8 mouse cellular contexts compared by ENCODE assay signal in genomic region chr2:154436076-154436457, GRCm38 (mm10). TPM values are rescaled to one million over a fixed set of nuclear protein-coding genes. Genes with fewer than 3 reads are reported as not detected.
DNase-seq lines count a peak whose midpoint lies in the region; ATAC-seq lines count a peak whose summit lies in the region.

No protein-coding gene starts in this region.

- no peaks in the 10 kb centered on the region for H3K36me3 ChIP-seq in forebrain, embryonic 14.5 days (ENCODE audit: control insufficient read depth, insufficient read depth, low read length)
- no peaks in the 10 kb centered on the region for H3K36me3 ChIP-seq in neural tube, embryonic 15.5 days

- under 1% methylated on average over 44 of the region's 44 CpGs for WGBS in forebrain, embryonic 14.5 days
- under 1% methylated on average over 38 of the region's 44 CpGs for WGBS in neural tube, embryonic 15.5 days

- no peaks in the 10 kb centered on the region for H3K9me3 ChIP-seq in forebrain, embryonic 14.5 days (replicated peaks; ENCODE audit: control insufficient read depth, low read length)
- H3K9me3 ChIP-seq in neural tube, embryonic 15.5 days (replicated peaks): no peaks in the 10 kb centered on the region

- ATAC-seq in forebrain, embryonic 14.5 days: peak; percentile 99
- ATAC-seq in neural tube, embryonic 15.5 days (ENCODE audit: low FRiP score): peak; percentile 99

- peak overlapping the region; percentile 97 for H3K9ac ChIP-seq in forebrain, embryonic 14.5 days (ENCODE audit: low read length)
- H3K9ac ChIP-seq in neural tube, embryonic 15.5 days (replicated peaks): peak overlapping the region; percentile 96

- H3K27me3 ChIP-seq in forebrain, embryonic 14.5 days (replicated peaks; ENCODE audit: control insufficient read depth, insufficient read depth, low read length): no peaks in the 10 kb centered on the region
- H3K27me3 ChIP-seq in neural tube, embryonic 15.5 days (replicated peaks): no peaks in the 10 kb centered on the region

- intact Hi-C loops in heart, postnatal 14 days (cut with DNase I): no loop called here

- H3K4me1 ChIP-seq in forebrain, embryonic 14.5 days (ENCODE audit: control insufficient read depth, insufficient read depth, low read length): peaks cover 19% of the 10 kb centered on the region
- peaks cover 31% of the 10 kb centered on the region for H3K4me1 ChIP-seq in neural tube, embryonic 15.5 days

- peak overlapping the region; percentile 97 for H3K4me3 ChIP-seq in forebrain, embryonic 14.5 days (ENCODE audit: low read depth, low read length)
- peak overlapping the region; percentile 92 for H3K4me3 ChIP-seq in neural tube, embryonic 15.5 days (replicated peaks)

- peak; percentile 96 for DNase-seq in ES-CJ7 (ENCODE audit: low read depth, low spot score)
- peak; percentile 98 for DNase-seq in cerebellum, adult 11 months
- peak; percentile 98 for DNase-seq in forebrain, embryonic 14.5 days (ENCODE audit: low spot score)
- peak; percentile 98 for DNase-seq in heart, postnatal 14 days
- DNase-seq in layer of hippocampus, adult 11-12 months (ENCODE audit: low spot score): peak; percentile 98
- DNase-seq in lung, adult 18-20 months: peak; percentile 98 to 99
- DNase-seq in testis, postnatal 14 days (ENCODE audit: low spot score): peak; percentile 99

- peak overlapping the region; percentile 71 for H3K4me2 ChIP-seq in forebrain, embryonic 14.5 days (ENCODE audit: low read length)
- H3K4me2 ChIP-seq in neural tube, embryonic 15.5 days: peak overlapping the region; percentile 59

- peak overlapping the region; percentile 94 for H3K27ac ChIP-seq in forebrain, embryonic 14.5 days (ENCODE audit: low read depth, low read length)
- H3K27ac ChIP-seq in neural tube, embryonic 15.5 days (replicated peaks): peak overlapping the region; percentile 91

RNA-seq across cellular contexts. Expression of gene Cbfa2t2, which starts 0.2 kb away (rescaled TPM):
- 51.9 and 59.4 TPM in 2 replicates for polyA plus RNA-seq in forebrain, embryonic 14.5 days (2014; fragmentation: Nextera tagmentation; extraction: Ambion mirVana)
- 10 to 100 TPM; 21.4 to 21.7 TPM for total RNA-seq in heart, postnatal 14 days (2021)
- 35.3 and 36.1 TPM in 2 replicates for polyA plus RNA-seq in neural tube, embryonic 15.5 days (2015; fragmentation: Nextera tagmentation; extraction: Ambion mirVana)

RNA-seq across cellular contexts. Expression of gene Snta1, which starts 28.2 kb away (rescaled TPM):
- polyA plus RNA-seq in forebrain, embryonic 14.5 days (2014; fragmentation: Nextera tagmentation; extraction: Ambion mirVana): 2.6 and 4.6 TPM in 2 replicates
- total RNA-seq in heart, postnatal 14 days (2021): 10 to 100 TPM; 91.4 to 98.7 TPM
- 12.1 and 12.7 TPM in 2 replicates for polyA plus RNA-seq in neural tube, embryonic 15.5 days (2015; fragmentation: Nextera tagmentation; extraction: Ambion mirVana)

Comparison
In these comparisons a context has a peak if more than half of its experiments do, and no peak if none do; other contexts are left out.
1. Peak in every context shown above with its lines: DNase-seq, ATAC-seq, H3K4me3 ChIP-seq and H3K27ac ChIP-seq.